Mouse (Mus musculus): ENCODE results near the gene Arhgef25. TPM values are rescaled to one million over a fixed set of nuclear protein-coding genes. Genes with fewer than 3 reads are reported as not detected.

Gene Arhgef25
- polyA plus RNA-seq (2015; fragmentation: Nextera tagmentation; extraction: Ambion mirVana), result 108 and 115 TPM in 2 replicates

GRCm38 (mm10) chr10:127189651-127190381, at the start of gene Arhgef25:
Gene Arhgef25, minus strand, starts transcription at chr10:127190083.

DNA sequence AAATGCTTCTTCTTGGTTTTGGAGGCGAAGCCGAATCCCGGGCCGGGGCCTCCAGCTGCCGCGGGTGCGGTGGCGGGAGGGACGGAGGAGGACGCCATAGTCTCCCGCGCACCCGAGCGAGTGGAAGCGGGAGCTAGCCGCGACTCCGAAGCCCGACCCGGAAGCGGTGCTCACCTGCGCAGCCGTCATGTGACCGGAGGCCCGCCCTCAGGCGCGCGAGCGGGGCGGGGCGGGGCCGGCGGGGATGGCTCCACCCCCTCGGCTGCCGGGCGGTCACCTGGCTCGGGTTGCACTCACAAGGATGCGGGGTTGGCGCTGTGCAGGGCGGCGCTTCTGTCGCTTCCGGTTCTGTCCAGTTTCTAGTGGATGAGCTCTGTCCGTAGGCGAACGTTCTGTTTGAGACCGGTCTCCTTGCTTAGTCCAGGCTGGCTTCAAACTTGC, 21.6 kb upstream of the Arhgef25 start, which contains the start of gene Pip4k2c:
Pip4k2c (minus strand) TSS at position 172 of the 441 bp plus-strand sequence.

DNA sequence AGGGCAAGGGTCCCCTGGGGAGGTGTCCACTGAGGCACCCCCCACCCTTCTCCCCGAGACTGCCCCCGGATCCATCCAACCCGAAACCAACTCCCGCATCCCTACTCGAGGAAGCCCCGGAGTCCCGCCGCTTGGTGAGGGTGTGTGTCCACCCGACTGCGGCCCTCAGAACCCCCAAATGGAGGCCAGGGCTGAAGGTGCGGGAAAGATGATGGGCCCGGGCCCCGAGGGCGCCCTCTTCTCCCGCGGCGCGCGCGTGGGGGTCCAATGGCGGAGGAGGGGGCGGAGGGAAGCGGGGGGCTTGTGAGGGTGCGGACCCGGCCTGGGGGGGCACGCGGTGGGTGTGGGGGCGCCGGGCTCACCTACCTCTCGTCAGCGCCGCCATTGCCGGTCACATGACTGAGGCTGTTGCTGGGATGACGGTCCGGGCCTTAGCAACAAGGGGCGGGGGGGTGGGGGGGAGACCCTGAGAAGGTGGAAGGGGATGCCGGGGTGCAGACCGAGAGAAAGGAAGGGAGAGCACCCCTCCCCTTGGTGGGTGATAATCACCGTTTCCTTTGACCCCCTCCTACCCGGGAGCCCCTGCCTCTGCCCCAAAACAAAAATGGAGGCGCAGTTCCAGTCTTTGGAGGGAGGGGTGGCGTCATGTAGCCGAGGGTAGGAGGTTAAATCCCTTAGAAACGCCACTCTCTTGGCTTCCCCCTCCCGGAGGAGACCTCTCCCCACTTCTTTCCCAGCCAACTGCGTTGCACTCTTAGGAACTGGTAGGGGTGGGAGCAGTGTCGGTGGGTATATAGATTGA, 5.6 kb upstream of the Arhgef25 start, which contains the start of gene Dtx3:
Dtx3 (minus strand) TSS at position 401 of the 802 bp plus-strand sequence.

DNA sequence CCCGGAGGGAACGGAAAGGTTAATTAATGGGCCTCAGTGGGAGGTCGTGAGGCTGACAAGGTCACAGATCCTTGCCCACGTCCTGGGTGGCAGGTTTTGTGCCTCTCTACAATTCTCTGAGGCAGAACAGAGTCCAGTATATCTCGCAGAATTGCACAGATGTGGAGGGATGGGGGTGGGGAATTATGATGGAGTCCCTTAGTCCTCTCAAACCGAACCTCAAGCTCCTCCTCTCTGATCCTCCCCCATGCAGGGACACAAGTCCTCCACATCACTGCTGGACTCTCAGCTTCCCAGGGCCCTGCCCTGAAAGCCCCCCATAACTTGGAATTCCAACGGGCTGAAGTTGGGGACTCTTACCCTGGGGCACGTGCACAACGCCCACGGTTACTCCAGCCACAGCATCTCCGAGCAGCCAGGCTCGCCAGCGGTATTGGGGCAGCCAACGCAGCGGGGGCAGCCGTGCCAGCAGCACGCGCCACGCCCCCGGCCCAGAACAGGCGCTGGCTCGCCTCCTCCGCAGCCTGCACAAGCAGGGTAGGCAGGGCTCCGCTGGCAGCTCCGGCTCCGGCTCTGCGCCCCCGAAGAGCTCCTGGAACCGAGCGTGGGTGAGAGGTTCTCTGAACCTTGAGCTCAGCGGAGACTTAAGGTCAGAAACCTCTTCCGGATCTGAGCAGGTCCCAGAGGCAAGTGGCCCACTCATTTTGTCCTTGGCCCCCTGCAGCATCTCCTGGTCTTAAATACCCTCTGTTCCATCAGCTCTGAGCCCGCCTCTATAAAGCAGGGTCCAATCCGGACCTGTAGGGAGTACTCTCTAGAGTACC, 9.8 kb downstream of the Arhgef25 start, which contains the start of gene Slc26a10:
Slc26a10 (minus strand) TSS at position 775 of the 824 bp plus-strand sequence.

GRCm38 (mm10) chr10:127164631-127165353, 25.1 kb downstream of the Arhgef25 start, which contains the start of gene B4galnt1:
Gene B4galnt1, plus strand, starts transcription at chr10:127165225.

Other genes with a start within 250 kb of the Arhgef25 start
- 49.0 TPM in 2 replicates for gene Ctdsp2, start 211.4 kb downstream of the Arhgef25 start, polyA plus RNA-seq (2015; fragmentation: Nextera tagmentation; extraction: Ambion mirVana)
- gene Avil, start 189.4 kb downstream of the Arhgef25 start, polyA plus RNA-seq (2015; fragmentation: Nextera tagmentation; extraction: Ambion mirVana), result 0.22 and 0.30 TPM in 2 replicates
- gene Tsfm, start 159.2 kb downstream of the Arhgef25 start, polyA plus RNA-seq (2015; fragmentation: Nextera tagmentation; extraction: Ambion mirVana), result 41.3 and 42.6 TPM in 2 replicates
- gene Mettl1, start 148.7 kb downstream of the Arhgef25 start, polyA plus RNA-seq (2015; fragmentation: Nextera tagmentation; extraction: Ambion mirVana), result 32.0 and 32.9 TPM in 2 replicates
- 0.50 and 0.82 TPM in 2 replicates for gene Eef1akmt3, start 148.6 kb downstream of the Arhgef25 start, polyA plus RNA-seq (2015; fragmentation: Nextera tagmentation; extraction: Ambion mirVana)
- not detected in 2 replicates for gene Cyp27b1, start 141.8 kb downstream of the Arhgef25 start, polyA plus RNA-seq (2015; fragmentation: Nextera tagmentation; extraction: Ambion mirVana)
- 0.29 and 0.46 TPM in 2 replicates for gene March9, start 129.9 kb downstream of the Arhgef25 start, polyA plus RNA-seq (2015; fragmentation: Nextera tagmentation; extraction: Ambion mirVana)
- 418 and 441 TPM in 2 replicates for gene Cdk4, start 126.5 kb downstream of the Arhgef25 start, polyA plus RNA-seq (2015; fragmentation: Nextera tagmentation; extraction: Ambion mirVana)
- 97.1 and 105 TPM in 2 replicates for gene Tspan31, start 119.8 kb downstream of the Arhgef25 start, polyA plus RNA-seq (2015; fragmentation: Nextera tagmentation; extraction: Ambion mirVana)
- 0.18 TPM in 1 of 2 replicates, not detected in the other for gene Agap2, start 114.8 kb downstream of the Arhgef25 start, polyA plus RNA-seq (2015; fragmentation: Nextera tagmentation; extraction: Ambion mirVana)
- gene Os9, start 69.0 kb downstream of the Arhgef25 start, polyA plus RNA-seq (2015; fragmentation: Nextera tagmentation; extraction: Ambion mirVana), result 56.6 and 59.5 TPM in 2 replicates
- gene B4galnt1, start 24.9 kb downstream of the Arhgef25 start, polyA plus RNA-seq (2015; fragmentation: Nextera tagmentation; extraction: Ambion mirVana), result 7.1 and 8.5 TPM in 2 replicates
- gene Slc26a10, start 9.4 kb downstream of the Arhgef25 start, polyA plus RNA-seq (2015; fragmentation: Nextera tagmentation; extraction: Ambion mirVana), result 0.63 and 1.5 TPM in 2 replicates
- 48.2 and 48.6 TPM in 2 replicates for gene Dtx3, start 5.6 kb upstream of the Arhgef25 start, polyA plus RNA-seq (2015; fragmentation: Nextera tagmentation; extraction: Ambion mirVana)
- 19.6 and 20.3 TPM in 2 replicates for gene Pip4k2c, start 21.5 kb upstream of the Arhgef25 start, polyA plus RNA-seq (2015; fragmentation: Nextera tagmentation; extraction: Ambion mirVana)
- gene Kif5a, start 73.3 kb upstream of the Arhgef25 start, polyA plus RNA-seq (2015; fragmentation: Nextera tagmentation; extraction: Ambion mirVana), result 1.8 and 1.9 TPM in 2 replicates
- gene Dctn2, start 76.3 kb upstream of the Arhgef25 start, polyA plus RNA-seq (2015; fragmentation: Nextera tagmentation; extraction: Ambion mirVana), result 145 and 157 TPM in 2 replicates
- 8.3 and 9.1 TPM in 2 replicates for gene Mbd6, start 98.9 kb upstream of the Arhgef25 start, polyA plus RNA-seq (2015; fragmentation: Nextera tagmentation; extraction: Ambion mirVana)
- gene Mars, start 121.7 kb upstream of the Arhgef25 start, polyA plus RNA-seq (2015; fragmentation: Nextera tagmentation; extraction: Ambion mirVana), result 82.3 and 96.0 TPM in 2 replicates
- gene Arhgap9, start 131.9 kb upstream of the Arhgef25 start, polyA plus RNA-seq (2015; fragmentation: Nextera tagmentation; extraction: Ambion mirVana), result 2.5 and 5.7 TPM in 2 replicates
- 4.4 and 6.2 TPM in 2 replicates for gene Gli1, start 151.9 kb upstream of the Arhgef25 start, polyA plus RNA-seq (2015; fragmentation: Nextera tagmentation; extraction: Ambion mirVana)
- not detected in 2 replicates for gene Inhbe, start 164.3 kb upstream of the Arhgef25 start, polyA plus RNA-seq (2015; fragmentation: Nextera tagmentation; extraction: Ambion mirVana)
- not detected in 2 replicates for gene Inhbc, start 180.3 kb upstream of the Arhgef25 start, polyA plus RNA-seq (2015; fragmentation: Nextera tagmentation; extraction: Ambion mirVana)
- gene R3hdm2, start 190.2 kb upstream of the Arhgef25 start, polyA plus RNA-seq (2015; fragmentation: Nextera tagmentation; extraction: Ambion mirVana), result 19.2 and 19.5 TPM in 2 replicates

All from urinary bladder, postnatal 0 days (tissue).